Mouse (Mus musculus): Measurements from ENCODE around the gene Ttc9c. TPM values are rescaled to one million over a fixed set of nuclear protein-coding genes. Genes with fewer than 3 reads are reported as not detected.
A peak's percentile ranks its signal among the peaks of the same experiment; 100 is the strongest.

Gene Ttc9c
- polyA plus RNA-seq, 1 experiment from 2014 or later, result 30.9 TPM

- no peak overlapping the region for H3K9ac ChIP-seq
- H3K4me2 ChIP-seq, result peak overlapping the region; percentile 91; the same call in 1 of the 2 replicates
- 64% methylated on average over 5 of the region's 5 CpGs for WGBS
- ATAC-seq (replicated peaks; ENCODE audit: insufficient number of reproducible peaks, insufficient read depth, low FRiP score, low read depth), result no peak
- peaks cover 30% of the 10 kb centered on the region for H3K4me1 ChIP-seq (replicated peaks)
- peak overlapping the region; percentile 100; the same call in 1 of the 2 replicates for H3K27ac ChIP-seq
- H3K9me3 ChIP-seq (replicated peaks), result no peaks in the 10 kb centered on the region
- H3K36me3 ChIP-seq, result peaks cover 33% of the 10 kb centered on the region
- peak overlapping the region; percentile 89 for H3K4me3 ChIP-seq
- no peaks in the 10 kb centered on the region for H3K27me3 ChIP-seq
These were observed 46.1 kb downstream of the Ttc9c start for GRCm38 (mm10) chr19:8772996-8773395.

DNA sequence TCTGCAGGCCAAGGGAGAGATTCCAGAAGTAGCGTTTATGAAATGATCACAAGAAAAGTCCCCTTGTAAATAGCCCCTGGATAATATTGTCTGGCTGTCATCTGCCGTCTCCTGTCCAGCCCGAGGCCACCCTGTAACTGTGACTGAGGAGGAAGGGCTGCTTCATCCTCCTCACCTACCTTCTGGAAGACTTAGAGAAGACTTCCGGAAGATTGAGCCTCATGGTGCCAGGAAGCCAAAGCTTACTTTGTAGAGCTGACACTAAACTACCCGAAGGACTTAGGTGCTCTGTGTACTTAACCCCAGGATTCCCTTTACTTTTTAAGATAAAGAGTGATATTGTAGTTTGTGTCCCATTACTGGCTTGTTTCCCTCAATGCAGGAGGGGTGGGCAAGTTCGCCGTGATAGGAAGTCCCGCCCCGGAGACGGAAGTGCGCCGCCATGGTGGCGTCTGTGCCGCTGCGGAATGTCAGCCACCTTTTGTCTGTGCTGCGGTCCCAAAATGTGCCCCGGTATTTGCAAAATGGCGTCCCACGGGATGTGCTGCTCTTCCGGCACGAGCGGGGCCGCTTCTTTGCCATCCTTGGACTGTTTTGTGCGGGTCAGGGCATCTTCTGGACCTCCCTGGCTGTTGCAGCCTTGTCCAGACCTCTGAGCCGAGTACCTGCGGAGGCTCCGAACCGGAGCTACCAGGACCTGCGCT is 48.4 kb downstream of the Ttc9c start, which contains the start of gene Tmem223:
Tmem223 (plus strand) TSS at position 430 of the 704 bp plus-strand sequence.
- 13% methylated on average over 29 of the region's 29 CpGs for WGBS
- ATAC-seq (replicated peaks; ENCODE audit: insufficient number of reproducible peaks, insufficient read depth, low FRiP score, low read depth), result 0 out of 2 replicates have a peak, but pooled peaks have one; percentile 6
- H3K4me1 ChIP-seq (replicated peaks), result peaks cover 28% of the 10 kb centered on the region
- H3K4me3 ChIP-seq, result peak within 1 kb of the TSS; percentile 72
- peak within 1 kb of the TSS; percentile 86 for H3K27ac ChIP-seq
- peaks cover 51% of the 10 kb centered on the region for H3K36me3 ChIP-seq
- H3K4me2 ChIP-seq, result peak within 1 kb of the TSS; percentile 72
- H3K27me3 ChIP-seq, result no peaks in the 10 kb centered on the region
- no peaks in the 10 kb centered on the region for H3K9me3 ChIP-seq (replicated peaks)
- peak within 1 kb of the TSS; percentile 83 for H3K9ac ChIP-seq

DNA sequence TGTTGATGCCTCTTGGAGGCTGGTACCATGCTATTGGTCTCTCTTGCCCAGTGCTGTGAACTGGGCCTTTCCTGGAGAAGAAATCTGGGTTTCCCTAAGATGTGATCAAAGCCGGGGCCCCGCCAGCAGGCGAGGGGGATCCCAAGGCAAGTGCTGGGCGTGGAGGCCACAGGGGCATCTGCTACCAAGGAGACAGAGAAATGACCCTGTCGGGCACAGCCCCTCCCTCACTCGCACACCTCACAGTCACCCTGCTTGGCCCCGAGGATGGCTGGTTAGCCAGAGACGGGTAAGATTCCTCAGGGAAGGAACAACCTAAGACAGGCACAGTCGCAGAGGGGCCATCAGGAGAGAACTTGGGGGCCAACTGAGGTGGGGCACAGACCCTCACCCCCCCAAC is 53.6 kb downstream of the Ttc9c start:
- no peak for ATAC-seq (replicated peaks; ENCODE audit: insufficient number of reproducible peaks, insufficient read depth, low FRiP score, low read depth)
- Histone ChIP-seq H3K9me3 (replicated peaks) (no peaks in the 10 kb centered on the region), H3K36me3 (peaks cover 79% of the 10 kb centered on the region), H3K4me3 (no peak overlapping the region), H3K9ac (no peak overlapping the region), H3K27me3 (no peaks in the 10 kb centered on the region), H3K4me2 (no peak overlapping the region), H3K27ac (no peak overlapping the region), H3K4me1 (replicated peaks) (peaks cover 4% of the 10 kb centered on the region; the same call in 1 of the 2 replicates)
- WGBS, result 91% methylated on average over 9 of the region's 9 CpGs

GRCm38 (mm10) chr19:8763276-8763675 is 55.9 kb downstream of the Ttc9c start:
- Histone ChIP-seq H3K27me3 (no peaks in the 10 kb centered on the region), H3K9ac (no peak overlapping the region), H3K4me1 (replicated peaks) (peaks cover 8% of the 10 kb centered on the region), H3K4me3 (no peak overlapping the region), H3K4me2 (no peak overlapping the region), H3K9me3 (replicated peaks) (no peaks in the 10 kb centered on the region), H3K36me3 (peaks cover 58% of the 10 kb centered on the region), H3K27ac (no peak overlapping the region)
- ATAC-seq (replicated peaks; ENCODE audit: insufficient number of reproducible peaks, insufficient read depth, low FRiP score, low read depth), result no peak
- 73% methylated on average over 4 of the region's 4 CpGs for WGBS

GRCm38 (mm10) chr19:8760757-8761156 is 58.4 kb downstream of the Ttc9c start:
- Histone ChIP-seq H3K4me1 (replicated peaks) (peaks cover 20% of the 10 kb centered on the region), H3K4me2 (no peak overlapping the region), H3K4me3 (no peak overlapping the region), H3K36me3 (peaks cover 33% of the 10 kb centered on the region), H3K9ac (no peak overlapping the region), H3K27me3 (no peaks in the 10 kb centered on the region), H3K27ac (no peak overlapping the region), H3K9me3 (replicated peaks) (no peaks in the 10 kb centered on the region)
- 94% methylated on average over 2 of the region's 2 CpGs for WGBS
- no peak for ATAC-seq (replicated peaks; ENCODE audit: insufficient number of reproducible peaks, insufficient read depth, low FRiP score, low read depth)

Other genes starting within 250 kb of the Ttc9c start
- 0.08 and 0.10 TPM in 2 replicates for gene Slc22a8, start 228.1 kb downstream of the Ttc9c start, polyA plus RNA-seq (2015; fragmentation: Nextera tagmentation; extraction: Ambion mirVana)
- not detected in 2 replicates for gene Slc22a6, start 201.3 kb downstream of the Ttc9c start, polyA plus RNA-seq (2015; fragmentation: Nextera tagmentation; extraction: Ambion mirVana)
- 0.05 and 0.24 TPM in 2 replicates for gene Chrm1, start 155.5 kb downstream of the Ttc9c start, polyA plus RNA-seq (2015; fragmentation: Nextera tagmentation; extraction: Ambion mirVana)
- 59.4 and 71.5 TPM in 2 replicates for gene Slc3a2, start 96.0 kb downstream of the Ttc9c start, polyA plus RNA-seq (2015; fragmentation: Nextera tagmentation; extraction: Ambion mirVana)
- gene Wdr74, start 83.5 kb downstream of the Ttc9c start, polyA plus RNA-seq (2015; fragmentation: Nextera tagmentation; extraction: Ambion mirVana), result 42.8 and 59.3 TPM in 2 replicates
- gene 1700092M07Rik, start 78.6 kb downstream of the Ttc9c start, polyA plus RNA-seq (2015; fragmentation: Nextera tagmentation; extraction: Ambion mirVana), result 0.69 and 1.9 TPM in 2 replicates
- 81.0 and 92.0 TPM in 2 replicates for gene Stx5a, start 77.9 kb downstream of the Ttc9c start, polyA plus RNA-seq (2015; fragmentation: Nextera tagmentation; extraction: Ambion mirVana)
- 100 and 132 TPM in 2 replicates for gene Nxf1, start 62.3 kb downstream of the Ttc9c start, polyA plus RNA-seq (2015; fragmentation: Nextera tagmentation; extraction: Ambion mirVana)
- gene Tmem223, start 48.3 kb downstream of the Ttc9c start, polyA plus RNA-seq (2015; fragmentation: Nextera tagmentation; extraction: Ambion mirVana), result 154 and 157 TPM in 2 replicates
- 47.6 and 60.3 TPM in 2 replicates for gene Tmem179b, start 44.9 kb downstream of the Ttc9c start, polyA plus RNA-seq (2015; fragmentation: Nextera tagmentation; extraction: Ambion mirVana)
- 15.4 and 18.8 TPM in 2 replicates for gene Taf6l, start 32.9 kb downstream of the Ttc9c start, polyA plus RNA-seq (2015; fragmentation: Nextera tagmentation; extraction: Ambion mirVana)
- gene Polr2g, start 20.8 kb downstream of the Ttc9c start, polyA plus RNA-seq (2015; fragmentation: Nextera tagmentation; extraction: Ambion mirVana), result 118 and 126 TPM in 2 replicates
- gene Zbtb3, start 16.8 kb downstream of the Ttc9c start, polyA plus RNA-seq (2015; fragmentation: Nextera tagmentation; extraction: Ambion mirVana), result 3.5 and 3.8 TPM in 2 replicates
- 2.6 and 3.1 TPM in 2 replicates for gene Hnrnpul2, start 677 bp upstream of the Ttc9c start, polyA plus RNA-seq (2015; fragmentation: Nextera tagmentation; extraction: Ambion mirVana)
- 0.36 TPM in 1 of 2 replicates, not detected in the other for gene AC129217.1, start 10.4 kb upstream of the Ttc9c start, polyA plus RNA-seq (2015; fragmentation: Nextera tagmentation; extraction: Ambion mirVana)
- gene Bscl2, start 18.1 kb upstream of the Ttc9c start, polyA plus RNA-seq (2015; fragmentation: Nextera tagmentation; extraction: Ambion mirVana), result 36.4 and 47.0 TPM in 2 replicates
- 1.3 and 5.0 TPM in 2 replicates for gene Gng3, start 19.9 kb upstream of the Ttc9c start, polyA plus RNA-seq (2015; fragmentation: Nextera tagmentation; extraction: Ambion mirVana)
- gene Lrrn4cl, start 31.4 kb upstream of the Ttc9c start, polyA plus RNA-seq (2015; fragmentation: Nextera tagmentation; extraction: Ambion mirVana), result 1.8 and 2.4 TPM in 2 replicates
- gene Ubxn1, start 52.2 kb upstream of the Ttc9c start, polyA plus RNA-seq (2015; fragmentation: Nextera tagmentation; extraction: Ambion mirVana), result 120 and 127 TPM in 2 replicates
- 54.8 and 63.4 TPM in 2 replicates for gene Uqcc3, start 61.6 kb upstream of the Ttc9c start, polyA plus RNA-seq (2015; fragmentation: Nextera tagmentation; extraction: Ambion mirVana)
- gene Lbhd1, start 64.4 kb upstream of the Ttc9c start, polyA plus RNA-seq (2015; fragmentation: Nextera tagmentation; extraction: Ambion mirVana), result 35.8 and 44.8 TPM in 2 replicates
- gene Gm49403, start 64.6 kb upstream of the Ttc9c start, polyA plus RNA-seq (2015; fragmentation: Nextera tagmentation; extraction: Ambion mirVana), result not detected in 2 replicates
- 44.7 and 51.9 TPM in 2 replicates for gene 1810009A15Rik, start 69.5 kb upstream of the Ttc9c start, polyA plus RNA-seq (2015; fragmentation: Nextera tagmentation; extraction: Ambion mirVana)
- gene Gm49416, start 69.6 kb upstream of the Ttc9c start, polyA plus RNA-seq (2015; fragmentation: Nextera tagmentation; extraction: Ambion mirVana), result not detected in 2 replicates
- gene Ints5, start 73.7 kb upstream of the Ttc9c start, polyA plus RNA-seq (2015; fragmentation: Nextera tagmentation; extraction: Ambion mirVana), result 21.2 and 29.4 TPM in 2 replicates
- 50.0 and 67.9 TPM in 2 replicates for gene Ganab, start 78.7 kb upstream of the Ttc9c start, polyA plus RNA-seq (2015; fragmentation: Nextera tagmentation; extraction: Ambion mirVana)
- 33.3 and 38.1 TPM in 2 replicates for gene B3gat3, start 101.0 kb upstream of the Ttc9c start, polyA plus RNA-seq (2015; fragmentation: Nextera tagmentation; extraction: Ambion mirVana)
- 1.9 and 2.3 TPM in 2 replicates for gene Rom1, start 110.0 kb upstream of the Ttc9c start, polyA plus RNA-seq (2015; fragmentation: Nextera tagmentation; extraction: Ambion mirVana)
- 12.7 and 21.9 TPM in 2 replicates for gene Eml3, start 110.2 kb upstream of the Ttc9c start, polyA plus RNA-seq (2015; fragmentation: Nextera tagmentation; extraction: Ambion mirVana)
- 74.2 and 99.5 TPM in 2 replicates for gene Mta2, start 122.5 kb upstream of the Ttc9c start, polyA plus RNA-seq (2015; fragmentation: Nextera tagmentation; extraction: Ambion mirVana)
- gene Tut1, start 134.5 kb upstream of the Ttc9c start, polyA plus RNA-seq (2015; fragmentation: Nextera tagmentation; extraction: Ambion mirVana), result 13.7 and 19.4 TPM in 2 replicates
- 216 and 256 TPM in 2 replicates for gene Eef1g, start 147.7 kb upstream of the Ttc9c start, polyA plus RNA-seq (2015; fragmentation: Nextera tagmentation; extraction: Ambion mirVana)
- gene Ahnak, start 170.0 kb upstream of the Ttc9c start, polyA plus RNA-seq (2015; fragmentation: Nextera tagmentation; extraction: Ambion mirVana), result 31.4 and 38.4 TPM in 2 replicates

All from heart, embryonic 15.5 days (tissue).